Mouse (Mus musculus) CD8-positive naive resting alpha-beta T cell, adult 2 months (primary cell): ENCODE results near the gene Trim50.
"Not testable (repeated sequence)": the region's sequence is repeated elsewhere in the genome, so short reads cannot be mapped to it uniquely, and the experiment has no call there.

Experiments
- DNase-seq, 2 experiments: peaks; one replicate each; pipeline ENCODE4 v3.0.0; 2022; ENCODE audit warnings: low read depth in 2 of 2, low spot score in 2 of 2

The Trim50 gene

DNA sequence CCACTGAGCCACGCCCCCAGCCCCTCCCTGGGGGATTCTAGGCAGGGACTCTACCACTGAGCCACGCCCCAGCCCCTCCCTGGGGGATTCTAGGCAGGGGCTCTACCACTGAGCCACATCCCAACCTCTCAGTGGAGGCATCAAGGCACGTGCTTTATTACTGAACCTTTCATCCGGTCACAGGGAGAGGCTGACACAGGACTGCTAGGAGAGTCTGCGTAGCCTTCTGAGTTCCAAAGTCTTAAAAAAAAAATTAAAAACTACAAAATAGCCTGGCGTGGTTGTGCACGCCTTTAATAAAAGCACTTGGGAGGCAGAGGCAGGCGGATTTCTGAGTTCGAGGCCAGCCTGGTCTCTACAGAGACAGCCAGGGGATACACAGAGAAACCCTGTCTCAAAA lies 16.1 kb downstream of the Trim50 start:
- not testable (repeated sequence) for DNase-seq

DNA sequence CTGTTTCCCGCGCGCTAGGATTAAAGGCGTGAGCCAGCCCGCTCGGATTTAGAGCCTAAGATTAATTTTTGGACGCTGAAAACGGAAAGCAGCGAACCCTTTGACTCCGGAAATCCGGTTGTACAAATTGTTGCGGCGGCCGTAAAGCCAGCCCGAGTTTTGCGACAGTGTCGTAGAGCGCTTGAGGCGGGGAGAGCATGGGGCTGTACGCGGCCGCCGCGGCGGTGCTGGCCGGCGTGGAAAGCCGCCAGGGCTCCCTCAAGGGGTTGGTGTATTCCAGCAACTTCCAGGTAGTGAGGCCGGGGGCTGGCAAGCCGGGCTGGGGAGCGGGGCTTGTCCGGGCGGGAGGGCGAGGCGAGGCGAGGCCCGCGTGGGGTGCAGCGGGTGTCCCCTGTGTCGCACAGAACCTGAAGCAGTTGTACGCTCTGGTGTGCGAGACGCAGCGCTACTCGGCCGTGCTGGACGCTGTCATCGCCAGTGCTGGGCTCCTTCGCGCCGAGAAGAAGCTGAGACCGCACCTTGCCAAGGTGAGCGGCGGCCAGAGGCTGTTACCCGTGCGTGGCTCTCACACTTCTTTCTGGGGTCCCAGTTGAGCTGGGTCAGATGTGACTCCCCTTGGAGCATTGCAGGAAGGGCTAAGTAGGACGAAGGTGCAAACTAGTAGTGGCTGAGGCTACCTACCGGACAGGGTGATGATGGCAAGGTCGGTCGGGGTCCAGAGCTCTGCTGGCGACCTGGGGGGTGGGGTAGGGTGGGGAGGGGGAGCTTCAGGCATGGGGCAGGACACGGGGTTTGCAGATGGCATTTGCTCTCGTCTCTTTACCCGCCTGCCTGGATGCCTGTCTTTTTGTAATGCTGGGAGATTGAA lies 16.9 kb downstream of the Trim50 start, which contains the start of gene Nsun5:
Gene Nsun5 (plus strand): TSS at position 167 of the 868 bp plus-strand sequence.
- peak; percentile 86 to 96 for DNase-seq

DNA sequence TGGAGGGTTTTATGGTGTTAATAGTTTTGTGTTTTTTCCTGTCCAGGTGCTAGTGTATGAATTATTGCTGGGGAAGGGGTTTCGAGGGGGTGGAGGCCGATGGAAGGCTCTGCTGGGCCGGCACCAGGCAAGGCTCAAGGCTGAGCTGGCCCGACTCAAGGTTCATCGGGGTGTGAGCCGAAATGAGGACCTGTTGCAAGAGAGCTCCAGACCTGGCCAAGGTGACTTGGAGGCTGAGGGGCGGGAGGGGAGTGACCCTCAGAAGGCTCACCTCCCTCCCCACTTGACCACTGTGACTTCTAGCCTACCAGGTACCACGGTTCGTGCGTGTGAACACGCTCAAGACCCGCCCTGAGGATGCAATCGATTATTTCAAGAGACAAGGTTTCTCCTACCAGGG lies 18.1 kb downstream of the Trim50 start:
- no peak for DNase-seq

DNA sequence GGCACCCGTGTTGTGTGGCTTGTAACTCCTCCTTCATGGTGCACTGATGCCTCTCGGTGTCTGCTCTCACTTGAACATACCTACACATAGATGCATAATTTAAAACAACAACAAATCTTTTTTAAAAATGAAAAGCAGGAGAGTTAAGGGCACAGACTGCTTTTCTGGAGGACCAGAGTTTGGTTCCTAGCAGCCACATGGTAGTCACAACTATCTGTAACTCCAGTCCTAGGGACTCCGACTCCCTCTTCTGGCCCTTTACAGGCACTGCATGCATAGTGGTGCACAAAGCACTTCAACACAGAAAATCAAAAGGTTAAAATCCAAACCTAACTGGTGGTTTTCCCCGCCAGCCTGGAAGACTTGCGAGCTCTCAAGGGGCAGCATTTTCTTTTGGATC lies 20.5 kb downstream of the Trim50 start:
- DNase-seq = no peak

DNA sequence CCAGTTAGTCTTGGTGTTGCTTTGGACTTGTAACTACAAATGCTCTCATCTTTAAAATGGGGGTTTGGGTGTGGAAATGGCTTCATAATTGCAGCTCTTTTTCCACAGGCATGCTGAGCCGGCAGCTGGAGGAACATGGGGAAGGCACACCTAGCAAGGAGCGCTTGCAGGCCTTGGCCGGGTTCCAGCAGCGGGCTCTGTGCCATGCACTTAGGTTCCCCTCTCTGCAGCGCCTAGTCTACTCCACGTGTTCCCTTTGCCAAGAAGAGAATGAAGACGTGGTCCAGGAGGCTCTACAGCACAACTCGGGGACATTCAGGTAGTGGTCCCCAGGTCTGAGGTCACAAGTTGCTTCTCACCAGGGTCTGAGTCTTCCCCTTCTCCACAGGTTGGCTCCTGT lies 22.1 kb downstream of the Trim50 start:
- DNase-seq = no peak

DNA sequence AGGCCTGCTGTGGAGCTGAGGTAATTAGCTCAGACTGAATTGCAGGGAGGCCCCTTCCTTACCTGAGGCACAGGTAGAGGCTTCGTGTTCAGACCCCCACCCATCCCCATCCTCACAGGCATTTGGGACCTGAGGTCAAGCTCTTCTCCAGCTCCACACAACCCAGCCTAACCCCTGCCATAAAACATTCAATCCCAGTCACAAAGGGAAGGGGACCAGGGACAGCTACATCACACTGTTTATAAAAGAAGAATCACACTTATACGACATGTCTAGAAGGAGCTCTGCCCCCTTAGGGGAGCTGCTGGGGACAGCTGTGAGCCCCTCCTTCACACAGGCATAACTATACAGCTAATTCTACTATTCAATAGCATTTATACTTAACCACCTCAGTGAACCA lies 23.2 kb downstream of the Trim50 start:
- DNase-seq = no peak

DNA sequence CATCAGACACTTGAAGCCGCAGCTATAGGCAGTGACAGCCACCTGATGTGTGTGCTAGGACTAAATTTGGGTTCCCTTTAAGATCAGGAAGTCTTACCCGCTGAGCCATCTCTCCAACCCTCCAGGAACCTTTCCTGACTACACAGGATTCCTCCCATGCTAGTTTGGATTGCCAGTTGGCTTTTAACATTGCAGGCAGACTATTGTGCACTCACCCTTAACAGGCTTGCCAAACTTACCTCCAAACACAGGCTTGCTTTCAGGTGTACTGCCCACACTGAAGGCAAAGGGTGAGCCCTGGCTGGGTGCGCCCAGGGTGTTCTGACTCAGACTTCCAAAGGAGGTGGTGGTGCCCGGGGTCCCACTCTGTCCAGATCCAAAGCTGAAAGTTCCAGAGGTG lies 27.6 kb downstream of the Trim50 start:
- DNase-seq = no peak

DNA sequence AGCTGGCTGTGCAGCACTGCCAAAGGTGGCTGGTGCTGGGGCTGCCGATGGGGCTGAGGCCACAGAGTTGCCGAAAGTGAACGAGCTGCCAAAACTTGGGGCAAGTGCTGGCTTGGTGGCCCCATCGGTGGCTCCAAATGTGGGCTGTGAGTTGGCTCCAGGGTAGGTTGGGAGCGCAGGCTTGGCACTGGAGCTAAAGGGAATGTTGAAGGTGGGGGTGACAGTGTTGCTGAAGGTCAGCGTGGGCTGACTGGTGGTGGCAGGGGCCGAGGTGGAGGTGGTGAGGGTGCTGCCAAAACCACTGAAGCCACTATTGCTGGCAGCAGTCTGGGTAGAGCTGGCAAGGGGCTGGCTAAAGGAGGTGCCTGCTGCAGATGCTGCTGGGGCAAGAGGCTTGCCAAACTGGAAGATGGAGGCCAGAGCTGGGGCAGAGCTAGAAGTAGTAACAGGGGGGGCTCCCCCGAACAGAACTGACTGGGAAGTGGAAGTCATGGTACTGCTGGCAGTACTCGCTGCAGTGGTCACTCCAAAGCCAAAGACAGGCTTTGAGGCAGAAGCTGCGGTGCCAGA lies 28.3 kb downstream of the Trim50 start:
- no peak for DNase-seq

DNA sequence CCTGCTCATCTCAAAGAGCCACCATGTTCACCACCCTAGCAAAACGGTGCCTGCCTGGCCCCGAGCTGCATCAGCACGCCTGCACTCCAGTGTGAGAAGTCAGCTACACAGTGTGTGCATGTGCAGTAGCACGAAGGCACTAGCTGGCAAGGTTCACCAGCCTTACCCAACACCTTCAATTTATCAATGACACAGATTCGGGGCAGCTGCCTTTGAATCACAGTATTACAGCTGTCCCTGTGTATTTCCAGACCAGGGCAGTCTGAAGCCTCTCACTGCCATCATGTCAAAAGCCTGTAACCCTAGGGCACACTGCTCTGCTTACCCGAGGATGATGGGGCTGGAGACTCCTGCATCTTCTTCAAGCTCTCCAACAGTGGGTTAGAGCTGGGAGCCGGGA lies 29.7 kb downstream of the Trim50 start:
- DNase-seq = no peak

DNA sequence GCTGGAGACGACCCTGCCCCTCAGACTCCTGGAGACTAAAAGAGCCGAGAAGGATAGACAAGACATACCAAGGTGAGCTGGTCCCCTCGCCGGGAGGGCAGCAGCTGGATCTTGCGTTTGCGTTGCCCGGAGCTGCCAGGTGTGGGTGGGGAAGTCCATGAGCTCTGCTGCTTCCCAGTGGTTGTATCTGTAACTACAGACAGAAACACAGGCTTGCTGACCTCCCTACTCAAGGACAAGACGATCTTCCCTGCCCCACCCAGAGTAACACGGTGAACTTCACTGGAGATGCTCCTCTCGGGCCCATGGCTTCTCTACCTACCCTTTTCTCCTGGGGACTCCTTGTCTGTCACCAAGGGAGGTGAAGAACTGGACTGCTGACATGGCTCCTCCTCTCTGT lies 30.7 kb downstream of the Trim50 start:
- DNase-seq = no peak

DNA sequence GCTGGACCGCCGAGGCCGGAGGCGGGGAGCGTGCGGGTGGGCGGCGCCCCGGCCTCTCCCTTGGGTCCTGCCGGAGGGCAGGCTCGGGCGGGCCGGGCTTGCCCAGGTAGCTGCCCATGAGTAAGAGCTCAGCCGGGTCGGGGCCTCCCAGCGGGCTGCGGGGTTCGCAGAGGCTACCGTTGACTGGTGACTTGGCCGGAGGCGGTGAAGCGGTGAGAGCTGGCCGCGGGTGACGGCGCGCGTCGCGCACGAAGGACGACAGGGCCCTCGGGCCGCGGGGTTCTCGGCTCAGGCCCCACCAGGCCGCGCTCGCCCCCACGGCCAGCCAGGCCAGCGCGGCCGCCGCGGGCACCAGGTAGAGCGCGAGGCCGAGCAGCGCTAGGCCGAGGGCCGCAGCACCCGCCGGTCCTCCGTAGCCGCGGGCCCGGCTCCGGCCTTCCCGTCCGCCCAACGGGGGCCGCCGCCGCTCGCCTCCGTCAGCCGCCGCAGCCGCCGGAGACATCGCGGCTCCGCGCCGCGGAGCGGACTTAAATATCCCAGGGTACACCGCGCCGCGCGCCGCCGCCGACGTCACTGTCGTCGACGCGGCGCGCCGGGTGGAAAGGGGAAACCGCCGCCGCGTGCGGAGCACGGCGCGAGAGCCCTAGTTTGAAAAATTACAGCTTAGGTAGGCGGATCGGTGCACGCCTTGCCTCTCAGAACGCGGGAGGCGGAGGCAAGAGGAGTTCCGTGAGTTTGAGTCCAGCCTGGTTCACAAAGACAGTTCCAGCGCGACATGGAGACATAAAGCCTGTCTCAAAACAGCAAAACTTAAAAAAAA lies 41.1 kb downstream of the Trim50 start, which contains the start of gene Pom121:
Gene Pom121 (minus strand): TSS at position 543 of the 820 bp plus-strand sequence.
- peak; percentile 73 for DNase-seq

DNA sequence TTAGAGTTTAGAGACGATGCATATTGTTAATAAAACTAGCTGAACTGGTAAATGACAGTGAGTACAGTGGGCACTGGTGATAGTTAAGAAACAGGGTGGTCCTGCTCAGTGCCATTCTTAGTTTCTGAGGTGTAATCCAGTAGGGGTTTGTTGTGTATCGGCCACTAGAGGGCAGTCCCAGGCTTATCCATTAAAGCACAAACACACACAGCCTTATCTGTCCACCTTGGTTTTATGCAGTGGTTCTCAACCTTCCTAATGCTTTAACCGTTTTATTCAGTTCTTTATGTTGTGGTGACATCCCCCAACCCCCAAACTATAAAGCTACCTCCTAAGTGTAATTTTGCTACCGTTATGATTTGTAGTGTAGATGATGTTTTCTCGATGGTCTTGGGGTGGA lies 42.7 kb downstream of the Trim50 start:
- DNase-seq = peak in 1 of 2 experiments; percentile 35

DNA sequence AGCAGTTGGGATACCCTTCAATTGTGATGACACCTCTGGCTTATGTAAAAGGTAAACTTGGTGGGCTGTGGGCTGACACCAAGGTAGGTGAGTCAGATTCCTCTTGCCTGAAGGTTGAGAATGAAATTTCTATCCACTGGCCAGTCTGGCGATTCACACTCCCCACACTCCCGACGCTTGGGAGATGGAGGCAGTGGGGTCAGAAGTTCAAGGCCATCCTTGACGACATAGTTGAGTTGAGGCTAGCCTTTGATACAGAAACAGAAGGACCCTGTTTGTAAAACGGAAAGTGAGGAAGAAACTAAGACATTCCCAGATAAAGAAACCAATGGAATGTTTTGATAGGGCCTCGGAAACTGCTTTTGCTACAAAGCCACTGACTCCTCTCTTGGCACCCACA lies 46.3 kb downstream of the Trim50 start:
- DNase-seq = no peak

DNA sequence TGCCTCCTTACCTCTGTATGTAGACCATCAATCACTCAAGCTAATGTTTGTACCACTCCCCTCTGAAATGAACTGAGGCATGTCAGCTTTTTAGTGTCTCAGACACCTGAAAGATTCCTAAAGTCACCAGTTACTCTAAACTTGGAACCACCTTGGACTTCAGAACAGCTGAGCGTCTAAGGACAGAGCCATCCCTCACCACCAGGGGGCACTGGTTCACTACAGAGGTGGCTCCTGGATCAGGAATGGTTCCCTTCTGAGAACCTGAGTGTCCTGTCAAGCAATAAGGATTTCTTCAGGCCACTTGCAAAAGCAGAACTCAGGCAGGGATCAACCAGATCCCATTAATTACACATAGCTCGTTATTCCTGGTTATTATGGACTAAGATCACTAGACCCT lies 47.1 kb downstream of the Trim50 start:
- DNase-seq = peak; percentile 51 to 71

DNA sequence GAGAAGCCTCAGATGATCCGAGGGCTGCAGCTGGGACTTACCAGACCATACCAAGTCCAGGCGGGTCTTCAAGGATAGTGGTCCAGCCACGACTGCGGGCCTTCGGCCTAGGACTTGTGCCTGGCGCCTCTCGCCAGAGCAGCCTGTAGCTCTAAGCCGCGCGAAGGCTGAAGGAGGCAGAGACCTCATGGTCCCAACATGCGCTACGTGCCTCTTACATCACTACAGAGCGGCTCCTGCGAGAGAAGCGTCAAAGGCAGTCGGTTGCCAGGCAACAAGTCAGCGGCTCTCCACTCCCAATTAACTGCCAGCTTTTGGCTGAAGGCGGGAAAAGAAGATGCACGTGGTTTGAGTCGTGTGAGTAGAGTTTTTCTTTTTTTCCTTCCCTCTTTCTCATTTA lies 51.5 kb downstream of the Trim50 start:
- no peak for DNase-seq

DNA sequence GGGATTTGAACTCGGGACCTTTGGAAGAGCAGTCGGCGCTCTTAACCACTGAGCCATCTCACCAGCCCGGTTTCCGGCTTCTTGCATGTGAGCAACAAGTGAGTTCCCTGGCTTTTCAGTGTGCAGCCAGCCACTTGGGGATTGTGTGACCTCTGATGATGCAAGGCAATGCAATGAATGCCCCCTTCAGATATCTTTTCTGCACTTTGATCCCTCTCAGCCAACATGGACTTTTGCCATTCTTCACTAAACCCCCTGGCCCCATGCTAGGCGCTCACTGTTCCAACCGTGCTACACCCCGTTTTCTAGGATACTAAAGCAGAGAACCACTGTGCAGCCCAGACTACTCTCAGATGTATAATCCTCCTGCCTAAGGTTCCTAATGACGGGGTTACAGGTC lies 52.3 kb downstream of the Trim50 start:
- no peak for DNase-seq

DNA sequence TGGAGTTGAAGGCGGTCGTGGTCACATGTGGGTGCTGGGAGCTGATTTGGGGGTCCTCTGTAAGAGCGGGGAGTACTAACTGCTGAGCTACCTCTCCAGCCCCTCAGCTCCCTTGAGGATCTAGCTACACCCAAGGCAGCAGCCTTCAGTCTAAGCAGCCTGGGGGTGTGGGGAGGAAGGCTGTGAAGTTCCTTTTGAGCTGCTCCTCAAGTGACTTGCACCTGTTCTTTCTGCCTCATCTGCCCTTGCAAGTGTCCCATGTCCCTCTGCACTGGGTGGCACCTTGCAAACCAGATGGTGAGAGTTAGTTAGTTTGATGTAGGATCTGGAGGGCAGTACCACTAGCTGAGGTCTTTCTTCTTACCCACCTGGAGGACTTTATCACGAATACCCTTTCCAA lies 55.0 kb downstream of the Trim50 start:
- no peak for DNase-seq

DNA sequence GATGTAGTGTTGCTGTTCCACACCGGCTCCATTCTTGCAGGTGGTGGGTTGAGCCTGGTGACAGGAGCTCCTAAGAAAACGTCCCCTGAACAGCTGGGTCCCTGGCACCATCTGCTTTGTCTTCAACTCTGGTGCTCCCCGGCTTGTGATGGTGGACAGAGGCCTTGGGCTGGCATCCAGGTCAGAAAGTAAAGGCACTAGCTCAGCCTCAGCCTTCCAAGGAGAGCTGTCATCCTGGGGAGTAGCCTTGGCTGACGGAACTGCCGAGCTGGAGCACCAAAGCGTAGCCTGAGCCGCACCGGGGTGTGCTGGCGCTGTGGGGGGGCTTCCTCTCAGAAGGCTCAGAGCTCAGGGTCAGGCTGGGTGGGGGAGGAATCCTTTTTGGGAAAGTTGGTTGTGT lies 57.2 kb downstream of the Trim50 start:
- no peak for DNase-seq
